Mouse (Mus musculus) bone marrow, adult 2 months (tissue): ENCODE measurements around the gene Ugt1a8.

ENCODE experiments used
- CTCF ChIP-seq: fragments of 200-500 bp; IDR thresholded peaks from 2 replicates; pipeline ENCODE4 v1.5.1; 2011; ENCODE audit warnings: low read length, control low read depth; ENCODE audit not compliant: control insufficient read depth, insufficient read depth
- POLR2A ChIP-seq: fragments of 200-500 bp; IDR thresholded peaks from 2 replicates; pipeline ENCODE4 v1.6.1; 2011; ENCODE audit warnings: low read depth, mild to moderate bottlenecking, control low read depth, low read length, borderline replicate concordance; ENCODE audit not compliant: control insufficient read depth

- TF ChIP-seq CTCF (no peak), POLR2A (no peak)
These were observed 104.5 kb downstream of the Ugt1a8 start for GRCm38 (mm10) chr1:88192136-88192535.
